Mouse (Mus musculus) intestine, embryonic 15.5 days (tissue): ENCODE data around the gene Cep250. TPM values are rescaled to one million over a fixed set of nuclear protein-coding genes. Genes with fewer than 3 reads are reported as not detected.

Source experiments
- ATAC-seq: fragments of 200-750 bp; cut with Nextera tagmentation; 2 replicates; pipeline ENCODE4 v1.8.0; 2017; ENCODE audit warnings: moderate TSS enrichment, moderate library complexity
- H3K27ac ChIP-seq: fragments of 300-500 bp; sonication (generic); 2 replicates; pipeline ENCODE4 v1.5.1; 2015; ENCODE audit warnings: mild to moderate bottlenecking, inconsistent platforms
- H3K27me3 ChIP-seq: fragments of 300-500 bp; sonication (generic); replicated peaks from 2 replicates; pipeline ENCODE4 v1.6.1; 2015; ENCODE audit warnings: inconsistent platforms
- H3K36me3 ChIP-seq: fragments of 300-500 bp; sonication (generic); 2 replicates; pipeline ENCODE4 v1.6.1; 2015; ENCODE audit warnings: inconsistent platforms
- H3K4me1 ChIP-seq: fragments of 300-500 bp; sonication (generic); replicated peaks from 2 replicates; pipeline ENCODE4 v1.6.1; 2015; ENCODE audit warnings: inconsistent platforms
- H3K4me2 ChIP-seq: fragments of 300-500 bp; sonication (generic); replicated peaks from 2 replicates; pipeline ENCODE4 v1.6.1; 2015; ENCODE audit warnings: mild to moderate bottlenecking, inconsistent platforms
- H3K4me3 ChIP-seq: fragments of 300-500 bp; sonication (generic); replicated peaks from 2 replicates; pipeline ENCODE4 v1.5.1; 2015; ENCODE audit warnings: inconsistent platforms
- H3K9ac ChIP-seq: fragments of 300-500 bp; sonication (generic); 2 replicates; pipeline ENCODE4 v1.6.1; 2015; ENCODE audit warnings: inconsistent platforms
- H3K9me3 ChIP-seq: fragments of 300-500 bp; sonication (generic); 2 replicates; pipeline ENCODE4 v1.6.1; 2016; ENCODE audit warnings: inconsistent platforms
- WGBS: fragments of 180-500 bp; shearing (Covaris S2); methylation state at CpG from one replicate; pipeline ENCODE4 v1.1.7; 2015; 5-methylcytosine and 5-hydroxymethylcytosine counted together
- polyA plus RNA-seq: library from polyadenylated mRNA; unstranded; fragments of >200 nt; fragmentation: Nextera tagmentation; extraction: Ambion mirVana; gene quantifications from 2 replicates; pipeline ENCODE4 v1.2.1, GENCODE M21; 2015

The Cep250 gene
- polyA plus RNA-seq, 1 experiment from 2014 or later, result 18.1 TPM

- Histone ChIP-seq H3K9me3 (no peaks in the 10 kb centered on the region), H3K4me2 (peak within 1 kb of the TSS; percentile 39), H3K4me3 (no peak within 1 kb of the TSS), H3K4me1 (peaks cover 12% of the 10 kb centered on the region), H3K27ac (no peak within 1 kb of the TSS), H3K36me3 (no peaks in the 10 kb centered on the region), H3K9ac (no peak within 1 kb of the TSS), H3K27me3 (no peaks in the 10 kb centered on the region)
- ATAC-seq, result no peak
- WGBS, result 37% methylated on average over 13 of the region's 13 CpGs
These were observed 11.1 kb upstream of the Cep250 start, which contains the start of gene Gdf5 for GRCm38 (mm10) chr2:155945124-155945523. Gdf5 (minus strand) TSS chr2:155945367.

- Histone ChIP-seq H3K4me3 (no peak overlapping the region), H3K4me1 (peaks cover 12% of the 10 kb centered on the region), H3K27ac (no peak overlapping the region), H3K9me3 (no peaks in the 10 kb centered on the region), H3K9ac (no peak overlapping the region), H3K4me2 (no peak overlapping the region), H3K36me3 (no peaks in the 10 kb centered on the region), H3K27me3 (no peaks in the 10 kb centered on the region)
- no peak for ATAC-seq
- 67% methylated on average over 5 of the region's 5 CpGs for WGBS
These were observed 10.7 kb upstream of the Cep250 start for GRCm38 (mm10) chr2:155945580-155945979.

DNA sequence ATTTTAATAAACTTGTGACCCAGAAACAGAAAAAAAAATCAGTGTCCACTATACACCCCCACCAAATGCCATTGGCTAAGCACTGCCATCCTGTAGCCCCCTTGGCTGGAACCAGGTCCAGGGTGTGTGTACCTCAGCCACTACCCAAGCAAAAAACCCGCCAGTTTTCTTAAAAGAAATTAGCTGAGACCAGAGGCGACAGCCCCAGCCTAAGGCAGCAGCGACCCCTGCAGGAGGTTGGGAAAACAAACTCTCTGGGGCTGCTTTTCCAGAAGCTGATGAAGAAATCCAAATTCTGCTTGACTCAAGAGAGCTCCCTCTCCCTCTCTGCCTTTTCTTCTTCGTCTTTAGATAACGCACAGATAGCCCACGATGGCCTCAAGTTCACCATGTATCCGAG lies 10.2 kb upstream of the Cep250 start:
- Histone ChIP-seq H3K4me1 (peaks cover 12% of the 10 kb centered on the region), H3K4me2 (no peak overlapping the region), H3K27ac (no peak overlapping the region), H3K4me3 (no peak overlapping the region), H3K27me3 (no peaks in the 10 kb centered on the region), H3K36me3 (no peaks in the 10 kb centered on the region), H3K9ac (no peak overlapping the region), H3K9me3 (no peaks in the 10 kb centered on the region)
- no peak; the same call in 1 of the 2 replicates for ATAC-seq
- 8% methylated on average over 7 of the region's 7 CpGs for WGBS

DNA sequence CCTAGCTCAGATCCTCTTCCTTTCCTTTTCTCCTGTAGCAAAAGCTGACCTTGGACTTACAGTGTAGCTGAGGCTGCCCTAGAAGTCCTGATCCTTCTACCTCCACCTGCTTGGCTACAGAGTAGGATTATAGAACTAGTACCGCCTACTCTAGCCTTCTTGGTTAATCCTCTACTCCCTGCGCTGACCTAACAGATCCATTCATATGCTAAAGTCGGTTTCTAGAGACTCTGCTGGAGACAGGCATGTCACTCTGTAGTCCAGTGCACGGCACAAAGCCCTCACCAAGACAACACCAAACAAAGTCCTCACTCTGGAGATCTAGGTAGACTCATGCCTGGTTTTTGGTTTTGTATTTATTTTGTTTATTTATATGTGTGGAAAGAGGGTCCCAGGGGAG lies 9.8 kb upstream of the Cep250 start:
- 31% methylated on average over 4 of the region's 4 CpGs for WGBS
- Histone ChIP-seq H3K4me3 (no peak overlapping the region), H3K9ac (no peak overlapping the region), H3K27me3 (no peaks in the 10 kb centered on the region), H3K9me3 (no peaks in the 10 kb centered on the region), H3K36me3 (no peaks in the 10 kb centered on the region), H3K4me1 (peaks cover 12% of the 10 kb centered on the region), H3K27ac (no peak overlapping the region), H3K4me2 (no peak overlapping the region)
- no peak for ATAC-seq

DNA sequence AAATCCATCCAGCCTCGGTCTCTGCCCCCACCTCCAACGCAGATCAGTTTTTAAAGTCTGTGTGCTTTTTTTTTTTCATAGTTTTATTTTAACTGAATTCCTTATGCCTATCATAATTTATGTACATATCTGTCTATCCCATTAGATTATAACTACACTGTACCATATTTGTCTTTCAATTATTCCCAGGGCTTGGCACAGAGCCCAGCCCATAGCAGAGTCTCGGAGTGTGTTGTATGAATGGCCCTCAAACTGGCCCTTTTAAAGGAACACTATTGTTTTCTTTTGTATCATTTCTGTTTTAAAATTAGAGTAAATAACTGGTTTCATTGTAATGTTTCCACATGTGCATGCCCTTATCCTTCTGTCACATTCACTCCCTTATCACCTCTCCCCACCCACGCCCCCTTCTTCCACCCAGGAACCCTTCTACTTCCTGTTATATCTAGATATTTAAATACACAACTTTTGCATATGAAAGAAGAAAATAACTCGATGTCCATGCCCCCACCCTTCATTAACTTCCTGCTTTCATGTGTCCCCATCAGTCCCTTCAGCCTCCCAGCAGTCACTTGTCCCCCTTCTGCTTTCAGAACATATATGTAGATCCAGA lies 8.8 kb upstream of the Cep250 start:
- Histone ChIP-seq H3K27me3 (no peaks in the 10 kb centered on the region), H3K36me3 (no peaks in the 10 kb centered on the region), H3K9ac (no peak overlapping the region), H3K4me1 (peaks cover 12% of the 10 kb centered on the region), H3K4me2 (no peak overlapping the region), H3K4me3 (no peak overlapping the region), H3K9me3 (no peaks in the 10 kb centered on the region), H3K27ac (no peak overlapping the region)
- no peak for ATAC-seq
- 49% methylated on average over 5 of the region's 5 CpGs for WGBS

DNA sequence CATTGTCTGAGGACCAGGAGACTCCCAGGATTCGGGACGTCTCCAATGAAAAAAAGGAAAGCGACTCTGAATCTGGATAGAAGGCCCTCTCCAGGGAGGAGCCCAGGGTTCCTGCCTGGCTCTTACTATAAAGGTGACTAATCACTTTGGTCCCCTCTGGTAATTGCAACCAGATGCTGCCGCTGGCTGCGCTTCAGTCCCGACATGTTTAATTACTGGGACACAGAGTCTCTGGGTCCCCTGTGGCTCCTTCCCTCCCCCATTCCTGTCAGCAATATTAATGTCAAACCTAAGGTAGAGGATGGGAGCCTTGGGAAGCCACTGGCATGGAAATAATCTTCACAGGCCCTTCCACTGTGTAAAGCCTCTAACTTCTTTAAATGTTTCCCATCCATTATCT lies 6.9 kb upstream of the Cep250 start:
- H3K36me3 ChIP-seq, result no peaks in the 10 kb centered on the region
- no peak overlapping the region for H3K4me2 ChIP-seq
- ATAC-seq, result no peak
- WGBS, result 29% methylated on average over 6 of the region's 6 CpGs
- H3K27ac ChIP-seq, result no peak overlapping the region
- H3K9me3 ChIP-seq, result no peaks in the 10 kb centered on the region
- peaks cover 1% of the 10 kb centered on the region; the same call in 1 of the 2 replicates for H3K4me1 ChIP-seq
- no peaks in the 10 kb centered on the region for H3K27me3 ChIP-seq
- no peak overlapping the region for H3K4me3 ChIP-seq
- H3K9ac ChIP-seq, result no peak overlapping the region

DNA sequence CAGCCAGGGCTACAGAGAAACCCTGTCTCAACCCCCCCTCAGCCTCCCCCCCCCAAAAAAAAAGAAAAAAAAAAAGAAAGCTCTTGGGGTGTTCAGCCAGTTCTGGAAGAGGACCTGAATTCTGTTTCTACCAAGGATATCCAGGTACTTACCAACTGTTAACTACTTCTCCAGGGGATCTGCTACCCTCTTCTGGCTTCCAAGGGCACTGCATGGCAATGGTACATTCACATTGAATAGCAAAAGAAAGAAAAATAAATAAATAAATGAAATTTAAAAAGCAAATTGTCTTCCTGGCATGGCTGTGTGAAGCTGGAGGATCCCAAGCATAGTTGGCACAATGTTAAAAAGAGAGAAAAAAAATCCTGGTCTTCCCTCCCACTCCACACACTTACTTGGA lies 4.3 kb upstream of the Cep250 start:
- Histone ChIP-seq H3K36me3 (no peaks in the 10 kb centered on the region), H3K4me3 (no peak overlapping the region), H3K27ac (no peak overlapping the region), H3K4me2 (no peak overlapping the region), H3K9me3 (no peaks in the 10 kb centered on the region), H3K27me3 (no peaks in the 10 kb centered on the region), H3K4me1 (no peaks in the 10 kb centered on the region), H3K9ac (no peak overlapping the region)
- no peak for ATAC-seq

DNA sequence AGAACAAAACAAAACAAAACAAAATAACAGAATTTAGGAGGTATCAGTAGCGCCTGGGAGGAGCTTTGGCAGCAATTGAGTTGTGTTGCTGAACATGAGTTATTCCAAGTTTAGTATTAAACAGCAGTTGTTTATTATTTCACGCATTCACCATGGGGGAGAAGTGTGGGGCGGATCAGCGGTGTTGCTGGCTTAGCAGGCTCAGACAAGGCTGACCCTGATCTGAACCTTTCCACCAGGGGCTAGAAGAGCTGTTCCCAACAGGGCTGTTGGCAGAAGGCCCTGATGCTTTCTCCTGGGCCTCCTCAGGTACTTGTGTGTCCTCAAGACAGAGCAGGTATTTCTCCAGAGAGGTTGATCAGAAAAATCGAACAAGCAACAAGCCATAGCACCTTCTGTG lies 3.7 kb downstream of the Cep250 start:
- no peak overlapping the region for H3K4me2 ChIP-seq
- ATAC-seq, result no peak
- H3K27ac ChIP-seq, result no peak overlapping the region
- no peak overlapping the region for H3K4me3 ChIP-seq
- 79% methylated on average over 5 of the region's 5 CpGs for WGBS
- H3K9me3 ChIP-seq, result no peaks in the 10 kb centered on the region
- H3K9ac ChIP-seq, result no peak overlapping the region
- H3K27me3 ChIP-seq, result no peaks in the 10 kb centered on the region
- peaks cover 7% of the 10 kb centered on the region for H3K36me3 ChIP-seq
- no peaks in the 10 kb centered on the region for H3K4me1 ChIP-seq

GRCm38 (mm10) chr2:155961862-155962261 lies 5.6 kb downstream of the Cep250 start:
- Histone ChIP-seq H3K9me3 (no peaks in the 10 kb centered on the region), H3K36me3 (peaks cover 17% of the 10 kb centered on the region), H3K4me3 (no peak overlapping the region), H3K4me2 (no peak overlapping the region), H3K27ac (no peak overlapping the region), H3K9ac (no peak overlapping the region), H3K27me3 (no peaks in the 10 kb centered on the region), H3K4me1 (no peaks in the 10 kb centered on the region)
- no peak for ATAC-seq
- WGBS, result 78% methylated on average over 10 of the region's 10 CpGs

DNA sequence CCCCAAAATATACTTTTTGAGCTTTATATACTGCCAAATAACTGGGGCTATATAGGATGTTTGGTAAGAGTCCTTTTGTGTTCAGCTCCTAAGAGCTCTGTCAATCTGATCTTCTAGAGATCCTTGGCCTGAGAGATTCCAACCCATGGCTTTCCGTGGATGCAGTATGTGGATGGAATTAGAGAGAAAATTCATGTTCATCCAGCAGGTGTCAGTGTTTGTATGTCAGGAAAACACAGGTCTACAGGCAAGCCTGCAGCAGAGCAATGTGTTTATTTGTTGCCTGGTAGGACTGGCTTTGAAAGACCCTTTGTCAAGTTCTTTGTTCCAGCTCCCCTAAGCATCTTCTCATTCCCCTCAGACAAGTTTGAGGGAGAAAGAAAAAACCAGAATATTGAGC lies 6.7 kb downstream of the Cep250 start:
- Histone ChIP-seq H3K9me3 (no peaks in the 10 kb centered on the region), H3K36me3 (peaks cover 27% of the 10 kb centered on the region), H3K27ac (no peak overlapping the region), H3K4me2 (no peak overlapping the region), H3K4me3 (no peak overlapping the region), H3K4me1 (no peaks in the 10 kb centered on the region), H3K9ac (no peak overlapping the region), H3K27me3 (no peaks in the 10 kb centered on the region)
- 36% methylated on average over 1 of the region's 1 CpGs for WGBS
- ATAC-seq, result no peak

- Histone ChIP-seq H3K4me3 (no peak overlapping the region), H3K27me3 (no peaks in the 10 kb centered on the region), H3K36me3 (peaks cover 56% of the 10 kb centered on the region), H3K9ac (no peak overlapping the region), H3K4me1 (no peaks in the 10 kb centered on the region), H3K9me3 (no peaks in the 10 kb centered on the region), H3K4me2 (no peak overlapping the region), H3K27ac (no peak overlapping the region)
- ATAC-seq, result peak; percentile 84
- WGBS, result 67% methylated on average over 6 of the region's 6 CpGs
These were observed 17.1 kb downstream of the Cep250 start for GRCm38 (mm10) chr2:155973348-155973747.

DNA sequence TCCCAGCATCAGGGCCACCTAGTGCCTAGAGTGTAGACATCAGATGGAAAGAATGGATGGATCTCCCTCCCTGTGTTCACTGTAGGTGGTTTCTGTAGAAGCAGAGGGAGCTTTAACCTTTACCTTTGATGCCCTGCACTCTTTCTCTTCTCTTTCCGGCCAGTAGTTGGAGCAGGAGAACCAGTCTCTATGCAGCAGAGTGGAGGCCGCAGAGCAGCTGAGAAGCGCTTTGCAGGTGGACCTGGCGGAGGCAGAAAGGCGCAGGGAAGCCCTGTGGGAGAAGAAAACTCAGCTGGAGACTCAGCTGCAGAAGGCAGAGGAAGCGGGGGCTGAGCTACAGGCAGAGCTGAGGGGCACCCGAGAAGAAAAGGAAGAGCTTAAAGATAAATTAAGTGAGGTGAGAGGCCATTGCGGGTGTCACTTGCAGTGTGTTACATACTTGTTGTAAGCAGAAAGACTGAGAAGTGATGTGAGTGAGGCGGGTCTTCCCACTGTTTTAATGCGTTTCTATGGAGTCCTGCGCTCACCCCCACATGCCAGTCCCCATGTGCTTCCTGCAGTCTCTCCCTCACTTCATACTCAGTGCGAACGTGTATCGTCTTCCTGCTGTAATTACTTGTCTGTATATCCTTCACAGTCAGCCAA lies 18.0 kb downstream of the Cep250 start:
- Histone ChIP-seq H3K27ac (no peak overlapping the region), H3K36me3 (peaks cover 54% of the 10 kb centered on the region), H3K4me1 (no peaks in the 10 kb centered on the region), H3K9ac (no peak overlapping the region), H3K4me2 (no peak overlapping the region), H3K4me3 (no peak overlapping the region), H3K27me3 (no peaks in the 10 kb centered on the region), H3K9me3 (no peaks in the 10 kb centered on the region)
- 83% methylated on average over 14 of the region's 14 CpGs for WGBS
- no peak for ATAC-seq

DNA sequence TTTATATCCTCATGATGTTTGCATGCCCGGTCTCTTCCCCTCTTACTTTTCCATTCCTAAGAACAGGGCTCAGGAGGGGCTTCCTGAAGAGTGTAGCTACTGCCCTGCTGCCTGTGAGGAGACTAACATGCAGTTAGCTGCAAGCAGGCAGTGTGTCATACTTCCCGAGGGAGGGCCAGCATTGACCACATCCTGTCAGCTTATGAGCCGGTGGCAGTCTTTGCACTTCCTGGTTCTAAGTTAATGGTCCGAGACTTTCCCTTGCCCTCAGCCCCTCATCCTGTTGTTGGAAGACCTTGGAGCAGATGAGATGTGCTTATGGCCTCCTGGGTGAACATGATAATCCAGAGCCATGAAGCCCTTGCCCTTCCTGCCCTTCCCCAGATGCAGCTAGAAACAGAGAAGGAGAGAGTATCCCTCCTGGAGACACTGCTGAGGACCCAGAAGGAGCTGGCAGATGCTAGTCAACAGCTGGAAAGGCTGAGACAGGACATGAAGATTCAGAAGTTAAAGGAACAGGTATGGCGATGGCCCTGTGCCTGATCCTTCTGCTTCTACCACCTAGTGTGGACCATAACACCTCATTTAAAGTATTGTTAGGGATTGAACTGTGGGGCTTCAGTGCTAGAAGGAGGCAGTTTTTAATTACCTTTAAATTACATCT lies 23.2 kb downstream of the Cep250 start:
- no peak for ATAC-seq
- H3K27ac ChIP-seq, result no peak overlapping the region
- H3K27me3 ChIP-seq, result no peaks in the 10 kb centered on the region
- no peaks in the 10 kb centered on the region for H3K4me1 ChIP-seq
- H3K9me3 ChIP-seq, result no peaks in the 10 kb centered on the region
- peaks cover 51% of the 10 kb centered on the region for H3K36me3 ChIP-seq
- H3K4me2 ChIP-seq, result no peak overlapping the region
- no peak overlapping the region for H3K9ac ChIP-seq
- 79% methylated on average over 5 of the region's 5 CpGs for WGBS
- no peak overlapping the region for H3K4me3 ChIP-seq
